22 mouse cellular contexts compared by ENCODE assay signal in the genomic region with DNA sequence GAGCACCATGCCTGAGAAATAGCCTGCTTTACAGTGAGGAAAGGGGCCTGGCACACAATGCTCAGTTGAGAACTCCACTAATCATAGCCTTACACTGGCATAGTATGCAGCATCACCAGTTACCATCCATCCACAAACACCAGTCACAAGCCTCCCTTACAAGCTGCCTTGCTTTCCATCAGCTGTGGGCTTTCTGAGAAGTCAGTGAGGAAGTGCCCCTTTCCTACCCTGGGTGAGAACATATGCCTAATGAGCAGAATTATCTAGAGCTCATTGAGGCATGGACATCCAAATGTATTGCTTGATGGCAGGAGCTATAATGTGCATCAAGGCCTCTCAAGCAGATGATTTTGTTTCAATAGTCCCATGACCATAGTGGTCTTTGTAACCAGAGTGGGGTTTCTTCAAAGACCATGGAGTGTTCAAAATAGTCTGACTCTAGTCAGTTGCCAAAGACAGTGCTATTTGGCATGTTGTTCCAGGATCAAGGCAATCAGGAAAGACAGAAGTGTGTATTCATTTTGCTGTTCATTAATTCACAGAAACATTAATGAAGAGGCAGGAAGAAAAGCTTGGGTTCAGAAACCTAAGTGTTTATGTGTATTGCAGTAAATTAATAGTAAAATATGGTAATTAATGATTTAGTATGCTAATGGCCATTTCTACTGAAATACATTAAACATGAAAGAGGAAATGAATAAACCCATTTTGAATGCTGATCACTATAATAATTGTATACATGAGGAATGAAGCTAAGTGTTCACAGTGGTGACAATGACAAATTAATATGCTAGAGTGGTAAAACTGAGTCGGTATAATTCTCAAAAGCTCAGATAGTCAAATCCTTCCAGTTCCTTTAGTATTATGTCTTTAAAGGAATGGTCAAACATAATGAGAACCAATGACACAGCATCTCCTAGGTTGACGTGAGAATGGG.
DNase-seq lines count a peak whose midpoint lies in the region; ATAC-seq lines count a peak whose summit lies in the region.
"Had no signal": no experiment of that assay in that cellular context is flagged by ENCODE, and none has a peak within 500 bp of the region (broad histone marks: within the 10 kb centered on the region; RNA-seq: fewer than 3 reads in every experiment).

No protein-coding gene starts in this region.

- H3K9me3 ChIP-seq in hindbrain, embryonic 14.5 days (ENCODE audit: control insufficient read depth, low read length), result no peaks in the 10 kb centered on the region
- H3K9me3 ChIP-seq in hindbrain, embryonic 16.5 days (ENCODE audit: control insufficient read depth, low read length), result no peaks in the 10 kb centered on the region
- H3K9me3 ChIP-seq in forebrain, embryonic 13.5 days (replicated peaks), result no peaks in the 10 kb centered on the region
- H3K9me3 ChIP-seq in forebrain, embryonic 16.5 days (ENCODE audit: control insufficient read depth, low read length), result no peaks in the 10 kb centered on the region
- H3K9me3 ChIP-seq: heart, embryonic 12.5 days; heart, embryonic 15.5 days; hindbrain, embryonic 10.5 days; hindbrain, embryonic 13.5 days had no signal

- H3K4me2 ChIP-seq in hindbrain, embryonic 14.5 days (replicated peaks), result no peak overlapping the region
- no peak overlapping the region for H3K4me2 ChIP-seq in hindbrain, embryonic 16.5 days (ENCODE audit: low read length)
- H3K4me2 ChIP-seq in forebrain, embryonic 13.5 days, result no peak overlapping the region
- no peak overlapping the region for H3K4me2 ChIP-seq in forebrain, embryonic 16.5 days (ENCODE audit: low read length)
- H3K4me2 ChIP-seq: heart, embryonic 12.5 days; heart, embryonic 15.5 days; hindbrain, embryonic 13.5 days had no signal

- ATAC-seq in hindbrain, embryonic 14.5 days (ENCODE audit: low FRiP score), result no peak
- ATAC-seq in hindbrain, embryonic 16.5 days, result no peak
- peak; percentile 75 for ATAC-seq in forebrain, embryonic 13.5 days
- ATAC-seq in forebrain, embryonic 16.5 days, result peak; percentile 84
- no peak for ATAC-seq in monocyte, adult 5-6 weeks (replicated peaks; ENCODE audit: insufficient number of reproducible peaks, low FRiP score, low TSS enrichment, poor library complexity, severe bottlenecking)
- ATAC-seq: activated CD4-positive, CD25-positive, alpha-beta regulatory T cell, adult 4 months; CD4-positive, CD25-positive, alpha-beta regulatory T cell, adult 4 months; intestine, postnatal 0 days had no signal

- H3K36me3 ChIP-seq in hindbrain, embryonic 14.5 days (replicated peaks; ENCODE audit: control insufficient read depth, insufficient read depth), result no peaks in the 10 kb centered on the region
- no peaks in the 10 kb centered on the region for H3K36me3 ChIP-seq in hindbrain, embryonic 16.5 days (ENCODE audit: control insufficient read depth, insufficient read depth, low read length)
- no peaks in the 10 kb centered on the region for H3K36me3 ChIP-seq in forebrain, embryonic 13.5 days (ENCODE audit: poor library complexity, severe bottlenecking)
- H3K36me3 ChIP-seq in forebrain, embryonic 16.5 days (ENCODE audit: control insufficient read depth, insufficient read depth), result no peaks in the 10 kb centered on the region
- H3K36me3 ChIP-seq: heart, embryonic 12.5 days; heart, embryonic 15.5 days; hindbrain, embryonic 10.5 days; hindbrain, embryonic 13.5 days had no signal

- no peaks in the 10 kb centered on the region for H3K27me3 ChIP-seq in hindbrain, embryonic 14.5 days (ENCODE audit: control insufficient read depth, insufficient read depth, low read length)
- no peaks in the 10 kb centered on the region for H3K27me3 ChIP-seq in hindbrain, embryonic 16.5 days (replicated peaks; ENCODE audit: control insufficient read depth, insufficient read depth, low read length)
- no peaks in the 10 kb centered on the region for H3K27me3 ChIP-seq in forebrain, embryonic 13.5 days
- H3K27me3 ChIP-seq in forebrain, embryonic 16.5 days (replicated peaks; ENCODE audit: control insufficient read depth, insufficient read depth, low read length), result no peaks in the 10 kb centered on the region
- H3K27me3 ChIP-seq: heart, embryonic 12.5 days; heart, embryonic 15.5 days; hindbrain, embryonic 13.5 days had no signal

- peak; percentile 16 for DNase-seq in hindbrain, embryonic 14.5 days (ENCODE audit: low spot score)
- DNase-seq in spleen, postnatal 14 days (ENCODE audit: low spot score in 2 of 2), result no peak
- DNase-seq: adrenal gland, adult 8-10 months; adrenal gland, postnatal 25 days; cerebellum, adult 18-20 months; cerebellum, adult 9-10 months; cerebellum, postnatal 14 days; gastrocnemius, postnatal 25 days; heart, adult 18-20 months; heart, postnatal 10 days; heart, postnatal 36 days had no signal

- H3K4me3 ChIP-seq in hindbrain, embryonic 14.5 days (replicated peaks; ENCODE audit: low read length), result no peak overlapping the region
- no peak overlapping the region for H3K4me3 ChIP-seq in hindbrain, embryonic 16.5 days (ENCODE audit: low read length)
- H3K4me3 ChIP-seq in forebrain, embryonic 13.5 days, result no peak overlapping the region
- no peak overlapping the region for H3K4me3 ChIP-seq in forebrain, embryonic 16.5 days (replicated peaks; ENCODE audit: low read length)
- H3K4me3 ChIP-seq: heart, embryonic 12.5 days; heart, embryonic 15.5 days; hindbrain, embryonic 10.5 days; hindbrain, embryonic 13.5 days had no signal

- H3K27ac ChIP-seq in hindbrain, embryonic 14.5 days, result no peak overlapping the region
- H3K27ac ChIP-seq in hindbrain, embryonic 16.5 days (ENCODE audit: low read depth, low read length), result no peak overlapping the region
- no peak overlapping the region for H3K27ac ChIP-seq in forebrain, embryonic 13.5 days
- H3K27ac ChIP-seq in forebrain, embryonic 16.5 days (ENCODE audit: low read length), result no peak overlapping the region
- H3K27ac ChIP-seq: heart, embryonic 15.5 days; hindbrain, embryonic 10.5 days; hindbrain, embryonic 13.5 days had no signal

- 80% methylated on average over 2 of the region's 2 CpGs for WGBS in hindbrain, embryonic 14.5 days
- WGBS in hindbrain, embryonic 16.5 days, result 79% methylated on average over 2 of the region's 2 CpGs
- 71% methylated on average over 2 of the region's 2 CpGs for WGBS in forebrain, embryonic 13.5 days
- 38% methylated on average over 2 of the region's 2 CpGs for WGBS in forebrain, embryonic 16.5 days

- H3K4me1 ChIP-seq in hindbrain, embryonic 14.5 days (replicated peaks; ENCODE audit: control insufficient read depth, insufficient read depth, low read length), result no peaks in the 10 kb centered on the region
- no peaks in the 10 kb centered on the region for H3K4me1 ChIP-seq in hindbrain, embryonic 16.5 days (ENCODE audit: control insufficient read depth, insufficient read depth, low read depth, low read length)
- no peaks in the 10 kb centered on the region for H3K4me1 ChIP-seq in forebrain, embryonic 13.5 days
- H3K4me1 ChIP-seq in forebrain, embryonic 16.5 days (replicated peaks; ENCODE audit: control insufficient read depth, insufficient read depth, low read length), result no peaks in the 10 kb centered on the region
- H3K4me1 ChIP-seq: heart, embryonic 12.5 days; heart, embryonic 15.5 days; hindbrain, embryonic 10.5 days; hindbrain, embryonic 13.5 days had no signal

- H3K9ac ChIP-seq in hindbrain, embryonic 14.5 days, result no peak overlapping the region
- no peak overlapping the region for H3K9ac ChIP-seq in hindbrain, embryonic 16.5 days (ENCODE audit: low read depth, low read length)
- H3K9ac ChIP-seq in forebrain, embryonic 13.5 days, result no peak overlapping the region
- H3K9ac ChIP-seq in forebrain, embryonic 16.5 days (replicated peaks; ENCODE audit: low read depth, low read length), result no peak overlapping the region
- H3K9ac ChIP-seq: heart, embryonic 12.5 days; heart, embryonic 15.5 days; hindbrain, embryonic 13.5 days had no signal

Comparison
In these comparisons a context has a peak if more than half of its experiments do, and no peak if none do; other contexts are left out.
1. ATAC-seq: peak in forebrain, embryonic 13.5 days (single experiment) and forebrain, embryonic 16.5 days (single experiment); none in hindbrain, embryonic 14.5 days (single experiment), hindbrain, embryonic 16.5 days (single experiment) and monocyte, adult 5-6 weeks (single experiment).